Mouse (Mus musculus): Measurements from ENCODE around the gene Lama4.

Gene Lama4

DNA sequence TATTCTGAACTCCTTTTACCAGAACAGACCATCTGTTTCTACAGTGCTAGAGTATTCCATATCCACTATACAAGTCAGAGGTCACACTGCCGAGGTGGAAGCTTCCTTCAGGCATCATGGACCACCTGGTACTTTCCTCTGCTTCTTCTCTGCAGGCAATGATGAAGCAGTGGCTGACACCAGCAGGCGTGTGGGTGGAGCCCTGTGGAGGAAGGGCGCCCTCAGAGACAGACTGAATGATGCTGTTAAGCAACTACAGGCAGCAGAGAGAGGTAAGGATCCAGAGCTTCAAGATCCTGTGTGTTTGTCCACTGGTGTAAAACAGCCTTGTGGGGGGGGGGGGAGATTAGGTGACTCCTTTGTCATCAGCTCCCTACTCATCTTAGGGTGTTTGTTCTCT, 100.1 kb downstream of the Lama4 start:
- DNase-seq, result no peak

DNA sequence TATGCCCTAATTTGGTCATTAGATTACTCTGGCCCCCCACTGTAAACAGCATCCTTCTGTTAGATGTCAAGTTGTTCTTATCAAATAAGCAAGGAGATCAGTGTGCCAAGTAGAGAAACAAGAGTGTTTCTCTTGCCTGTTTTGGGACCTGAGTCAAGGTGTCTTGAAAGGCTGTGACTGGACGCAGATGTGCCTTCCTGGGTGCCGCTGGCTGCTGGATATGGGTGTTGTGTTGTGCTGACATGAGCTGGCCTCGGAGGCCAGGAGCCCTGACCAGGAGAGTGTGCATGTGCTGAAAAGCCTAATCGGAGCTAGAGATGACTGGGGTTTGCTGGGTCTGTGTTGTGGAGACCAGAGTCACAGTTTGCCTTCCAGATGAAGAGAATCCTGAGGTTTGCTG, 100.7 kb downstream of the Lama4 start:
- no peak for DNase-seq

DNA sequence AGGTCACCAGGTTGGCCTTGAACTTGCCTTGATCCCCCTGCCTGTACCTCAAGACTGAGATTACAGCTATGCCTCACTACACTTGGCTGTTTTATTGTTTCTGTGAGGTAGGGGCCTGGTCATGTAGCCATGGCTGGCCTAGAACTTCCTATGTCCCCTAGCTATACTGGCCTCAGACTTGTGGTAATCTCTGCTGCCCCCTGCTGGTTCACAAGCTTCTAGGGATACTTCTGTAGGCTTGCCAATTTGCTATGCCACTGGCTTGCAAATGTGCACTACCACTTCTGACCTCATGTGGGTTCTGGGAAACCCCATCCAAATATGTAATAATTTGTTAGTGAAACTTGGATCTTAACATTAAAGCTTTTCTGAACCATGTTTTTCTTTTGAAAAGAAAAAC, 101.6 kb downstream of the Lama4 start:
- peak; percentile 63 for DNase-seq

DNA sequence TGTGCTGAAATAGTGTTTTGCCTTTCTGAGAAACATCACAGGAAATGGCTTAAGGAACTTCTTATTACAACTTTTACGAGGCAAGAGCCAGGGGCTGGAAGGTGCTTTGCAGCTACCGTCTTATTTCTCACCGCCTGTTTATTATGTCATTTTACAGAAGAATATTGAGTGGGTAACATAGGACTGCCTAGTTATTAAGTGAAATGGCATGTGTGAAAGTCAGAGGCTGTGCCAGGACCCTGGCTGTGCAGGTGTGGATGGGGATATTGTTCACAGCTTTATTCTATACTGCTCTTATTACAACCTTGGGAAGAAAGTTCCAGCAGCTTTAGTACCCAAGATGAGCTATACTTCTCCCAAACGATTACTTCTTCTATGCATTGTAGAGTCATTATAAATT, 106.7 kb downstream of the Lama4 start:
- no peak for DNase-seq

DNA sequence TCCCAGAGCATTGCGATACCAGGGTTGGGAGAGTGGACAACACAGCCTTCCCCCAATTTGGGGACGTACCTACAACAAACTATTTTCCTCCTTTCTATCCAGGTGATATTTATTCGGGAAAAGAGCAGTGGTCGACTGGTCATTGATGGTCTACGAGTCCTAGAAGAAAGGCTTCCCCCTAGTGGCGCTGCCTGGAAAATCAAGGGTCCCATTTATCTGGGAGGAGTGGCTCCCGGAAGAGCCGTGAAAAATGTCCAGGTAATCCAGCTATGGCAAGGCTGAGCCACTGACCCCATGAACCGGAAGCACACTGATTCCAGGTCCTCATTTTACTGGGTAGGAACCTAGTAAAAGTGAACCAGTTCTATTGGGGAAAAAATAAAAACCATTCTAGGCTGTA, 131.7 kb downstream of the Lama4 start:
- no peak for DNase-seq

DNA sequence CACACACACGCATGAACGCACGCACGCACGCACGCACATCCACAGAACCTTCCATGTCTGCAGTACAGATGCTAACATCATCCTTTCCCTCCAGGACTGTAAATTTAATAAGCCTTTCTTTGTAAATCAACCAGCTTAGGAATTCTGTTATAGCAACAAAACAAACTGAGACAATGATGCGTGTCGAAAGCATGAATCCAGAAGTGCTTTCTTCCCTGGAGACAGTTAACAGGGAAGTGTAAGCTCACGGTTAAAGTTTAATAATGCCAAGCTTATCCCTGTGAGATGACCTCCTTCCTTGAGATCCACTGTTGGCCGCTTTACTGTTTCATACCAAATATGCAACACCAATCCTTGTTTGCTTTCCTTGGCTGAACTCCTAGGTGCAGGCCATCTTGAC, 133.4 kb downstream of the Lama4 start:
- no peak for DNase-seq

DNA sequence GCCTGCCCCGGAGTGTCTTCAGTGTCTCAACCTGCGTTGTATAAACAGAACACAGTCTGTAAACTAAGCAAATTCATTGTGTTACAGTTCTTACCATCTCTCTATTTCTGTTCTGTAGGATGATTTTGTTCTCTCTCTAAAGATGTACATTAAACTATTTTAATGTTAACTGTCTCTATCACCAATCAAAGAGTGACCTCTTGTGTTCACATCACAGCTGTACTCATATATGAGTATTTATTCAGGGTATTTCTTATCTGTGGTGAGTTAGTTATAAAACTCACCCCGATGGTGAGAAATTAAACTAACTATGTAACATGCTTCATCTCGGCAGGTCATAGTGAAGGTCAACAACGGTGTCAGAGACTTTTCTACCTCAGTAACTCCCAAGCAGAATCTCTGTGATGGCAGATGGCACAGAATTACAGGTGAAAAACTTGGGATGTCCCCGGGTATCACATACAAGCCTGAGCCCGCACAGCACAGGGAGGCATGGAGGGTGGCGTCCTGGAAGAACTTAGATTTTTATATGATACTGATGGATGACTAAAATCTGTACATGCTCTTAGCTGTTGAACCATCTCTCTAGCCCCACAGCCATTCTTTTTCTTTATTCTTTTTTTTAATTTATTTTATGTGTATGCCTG, 139.6 kb downstream of the Lama4 start:
- no peak for DNase-seq

DNA sequence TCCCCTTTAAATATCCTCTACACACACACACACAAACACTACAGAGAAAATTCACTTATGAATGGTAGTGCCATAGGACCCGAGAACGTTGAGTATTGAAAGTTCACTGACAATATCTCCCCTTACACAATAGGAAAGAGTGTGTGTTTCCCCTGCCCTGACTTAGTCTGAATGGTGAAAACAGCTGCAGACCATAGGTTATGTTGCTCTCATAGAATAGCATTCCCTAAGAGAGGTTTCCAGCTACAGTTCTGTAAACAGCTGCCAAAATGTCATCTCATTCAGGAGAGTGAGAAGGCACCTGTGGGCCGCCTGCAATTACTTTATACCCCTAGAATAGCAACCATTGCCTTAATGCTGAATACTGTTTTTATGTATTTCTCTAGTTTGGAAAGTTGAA, 141.1 kb downstream of the Lama4 start:
- no peak for DNase-seq

DNA sequence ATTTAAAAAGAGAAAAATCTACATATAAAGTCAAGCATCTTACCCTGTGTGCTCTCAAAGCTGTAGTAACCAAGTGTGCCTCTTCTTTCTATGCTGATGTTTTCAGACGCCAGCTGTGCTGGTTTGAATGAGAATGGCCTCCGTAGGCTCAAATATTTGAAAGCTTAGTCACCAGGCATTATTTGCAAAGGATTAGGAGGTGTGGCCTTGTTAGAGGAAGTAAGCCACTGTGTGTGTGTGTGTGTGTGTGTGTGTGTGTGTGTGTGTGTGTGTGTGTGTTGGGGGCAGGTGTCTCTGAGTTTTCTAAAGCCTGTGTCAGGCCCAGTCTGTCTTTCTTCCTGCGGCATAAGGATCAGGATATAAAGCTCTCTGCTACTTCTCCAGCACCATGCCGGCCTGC, 141.6 kb downstream of the Lama4 start:
- DNase-seq, result no peak

DNA sequence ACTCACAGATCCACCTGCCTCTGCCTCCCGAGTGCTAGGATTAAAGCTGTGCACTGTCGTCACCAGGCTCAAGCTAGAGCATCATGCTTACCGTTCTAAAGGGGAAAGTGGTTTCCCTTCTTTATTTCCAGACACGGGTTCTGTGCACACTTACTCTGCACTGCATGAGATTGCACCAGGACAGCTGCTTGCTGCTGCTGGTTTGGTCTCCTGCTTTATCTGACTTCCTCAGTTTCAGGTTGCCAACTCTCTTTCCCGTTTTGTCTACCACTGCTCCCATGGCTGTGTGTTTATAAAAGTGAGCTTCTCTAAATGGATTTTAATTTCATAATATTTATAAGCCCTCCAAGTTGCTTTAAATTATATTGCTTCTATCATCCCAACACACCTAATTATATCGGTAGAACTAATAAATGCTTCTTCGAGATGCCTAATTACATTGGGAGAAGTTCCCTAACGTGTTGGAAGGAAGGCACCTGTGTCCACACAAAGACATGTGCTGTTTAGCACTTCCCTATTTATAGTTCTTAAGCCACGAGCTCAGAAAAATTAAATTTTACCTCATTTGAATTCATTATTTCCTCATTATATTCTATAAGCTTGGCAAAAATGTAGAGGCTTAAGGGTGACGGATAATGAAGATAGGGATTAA, 143.6 kb downstream of the Lama4 start:
- no peak for DNase-seq

DNA sequence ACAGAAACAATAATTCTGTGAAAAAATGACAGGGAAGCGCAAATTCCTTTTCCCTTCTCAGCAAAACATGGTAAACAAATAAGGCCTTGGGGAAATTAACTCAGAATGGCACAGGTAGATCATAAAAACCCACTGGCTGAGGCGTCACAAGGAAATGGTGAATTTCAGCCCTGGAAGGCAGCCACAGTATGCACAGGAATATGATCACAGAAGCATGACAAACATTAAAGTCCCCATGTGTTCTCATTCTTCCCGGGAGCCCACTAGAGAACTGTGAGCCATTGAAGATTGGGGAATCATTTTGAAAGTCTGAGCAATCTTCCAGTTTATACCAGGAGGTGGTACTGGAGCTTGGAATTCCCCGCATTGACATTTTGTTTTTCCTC, 144.2 kb downstream of the Lama4 start:
- DNase-seq, result no peak

DNA sequence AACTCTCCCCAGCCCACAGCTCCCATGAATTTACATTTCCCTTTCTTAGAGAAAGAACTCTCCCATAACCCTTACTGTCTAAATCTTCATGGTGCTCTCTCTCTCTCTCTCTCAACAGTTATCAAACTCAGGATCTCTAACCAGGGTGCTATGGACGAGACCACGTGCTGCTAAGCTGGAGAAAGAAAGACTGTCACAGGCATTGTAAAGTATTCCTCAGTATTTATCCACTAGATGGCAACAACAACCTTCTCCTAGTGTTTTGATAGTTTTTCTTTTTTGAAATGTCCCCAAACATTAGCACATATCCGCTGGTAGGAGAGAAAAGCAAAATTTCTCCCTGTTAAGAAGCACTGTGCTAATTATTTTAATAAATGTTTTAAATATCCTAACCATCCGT, 156.1 kb downstream of the Lama4 start:
- DNase-seq, result no peak

DNA sequence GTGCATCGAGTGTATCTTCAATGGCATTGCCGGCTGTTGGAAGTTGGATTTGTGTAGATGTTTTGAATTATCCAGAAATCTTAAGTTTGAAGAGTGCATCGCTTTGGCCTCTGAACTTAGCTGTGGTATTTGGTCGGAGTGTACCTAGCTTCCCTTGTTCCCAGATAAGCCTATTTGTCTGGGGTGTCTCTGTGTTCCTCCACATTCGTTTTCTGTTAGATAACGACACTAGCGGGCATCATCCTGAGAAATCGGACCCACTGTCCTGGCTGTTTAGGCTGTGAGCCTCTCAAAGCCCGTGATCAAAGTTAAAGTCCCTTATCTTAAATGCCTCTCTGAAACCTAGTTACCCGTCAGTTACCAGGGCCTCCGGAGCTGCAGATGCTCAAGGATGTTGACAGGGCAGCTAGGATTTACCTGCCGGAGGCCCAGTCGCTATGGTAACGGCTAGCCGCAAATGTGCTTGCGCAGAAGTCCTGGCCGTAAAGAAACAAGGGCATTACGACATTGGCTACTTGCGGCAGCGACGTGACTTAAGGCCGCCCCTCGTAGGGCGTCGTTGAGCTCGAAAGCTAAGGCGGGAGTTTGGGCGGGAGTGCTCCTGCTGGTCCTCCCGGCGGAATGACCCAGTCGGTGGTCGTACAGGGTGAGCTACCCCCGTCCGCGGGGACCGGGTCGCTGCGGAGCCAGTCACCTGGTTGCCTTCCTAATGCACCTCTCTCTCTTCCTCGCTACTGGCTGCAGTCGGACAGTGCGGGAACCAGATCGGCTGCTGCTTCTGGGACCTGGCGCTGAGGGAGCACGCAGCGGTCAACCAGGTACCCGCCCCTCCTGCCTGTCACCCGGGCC, 168.4 kb downstream of the Lama4 start, which contains the start of the genes Fam229b and Tube1:
TSS of gene Fam229b (minus strand) at position 453 of the 849 bp plus-strand sequence.
TSS of gene Tube1 (plus strand) at position 515 of the 849 bp plus-strand sequence.
- DNase-seq, result peak; percentile 88

DNA sequence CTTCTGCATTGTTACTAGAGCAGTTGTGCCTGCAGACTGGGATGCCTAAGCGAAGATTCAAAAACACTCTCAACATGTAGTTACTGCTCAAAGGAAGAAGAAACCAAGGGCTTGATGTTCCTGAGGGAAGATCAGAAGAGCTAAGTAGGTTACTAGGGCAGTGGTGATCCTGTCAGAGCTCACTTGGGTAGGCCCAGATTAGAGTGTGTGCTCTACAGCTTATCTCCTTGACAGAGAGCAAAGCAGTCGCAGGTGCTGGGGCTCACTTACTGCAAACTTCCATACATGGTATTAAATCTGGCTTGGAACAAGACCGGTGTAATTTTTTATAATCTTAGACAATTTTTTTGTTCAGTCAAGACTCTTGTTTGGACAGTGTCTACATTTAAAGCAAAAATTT, 172.5 kb downstream of the Lama4 start:
- DNase-seq, result no peak

DNA sequence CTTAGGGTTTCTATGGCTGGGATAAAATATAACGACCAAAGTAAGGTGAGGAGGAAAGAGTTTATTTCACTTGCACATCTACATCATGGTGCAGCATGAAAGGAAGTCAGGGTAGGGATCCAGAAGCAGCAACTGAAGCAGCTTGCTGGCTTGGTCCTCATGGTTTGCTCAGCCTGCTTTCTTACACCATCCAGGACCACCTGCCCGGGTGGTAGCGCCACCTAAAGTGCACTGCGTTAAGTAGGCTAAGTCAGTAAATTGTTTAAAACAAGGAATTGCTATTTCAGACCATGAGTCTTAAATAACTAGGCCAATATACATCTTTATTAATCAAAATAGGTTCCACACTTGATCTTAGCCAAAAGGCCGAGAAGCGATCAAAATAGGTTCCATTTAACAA, 173.4 kb downstream of the Lama4 start:
- no peak for DNase-seq

DNA sequence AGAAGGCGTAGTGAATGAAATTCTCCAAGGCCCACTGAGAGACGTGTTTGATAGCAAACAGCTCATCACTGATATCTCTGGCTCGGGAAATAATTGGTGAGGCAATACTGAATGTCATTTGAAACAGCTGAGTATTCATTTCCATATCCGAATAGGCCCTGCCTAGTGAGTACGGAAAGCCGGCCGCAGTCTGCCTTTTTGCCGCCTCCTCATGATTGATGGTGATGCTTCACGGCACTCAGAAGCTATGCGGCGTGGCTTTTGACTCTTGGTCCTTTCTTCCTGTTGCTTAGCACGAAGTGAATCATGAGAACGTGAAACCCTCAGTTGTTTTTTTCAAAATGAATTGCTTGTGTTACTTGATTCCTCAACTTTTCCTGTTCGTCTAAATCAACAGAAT, 175.5 kb downstream of the Lama4 start:
- no peak for DNase-seq

DNA sequence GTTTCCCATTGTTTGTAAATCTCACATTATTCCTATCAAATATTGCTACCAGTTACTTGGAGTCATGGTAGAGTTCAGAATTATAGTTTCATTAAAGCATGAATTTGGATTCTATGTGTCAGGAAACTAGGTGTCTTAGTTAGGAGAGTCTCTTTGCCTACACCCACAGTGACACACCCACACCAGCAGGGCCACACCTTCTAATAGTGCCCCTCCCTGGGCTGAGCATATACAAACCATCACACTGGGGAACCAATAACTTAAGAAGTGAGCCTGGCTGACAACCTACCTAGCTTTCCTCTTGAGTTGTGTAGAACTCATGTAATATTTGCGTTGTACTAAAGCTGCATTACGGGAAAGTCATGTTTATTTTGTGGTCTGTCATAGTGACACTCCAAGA, 176.1 kb downstream of the Lama4 start:
- DNase-seq, result peak; percentile 41

DNA sequence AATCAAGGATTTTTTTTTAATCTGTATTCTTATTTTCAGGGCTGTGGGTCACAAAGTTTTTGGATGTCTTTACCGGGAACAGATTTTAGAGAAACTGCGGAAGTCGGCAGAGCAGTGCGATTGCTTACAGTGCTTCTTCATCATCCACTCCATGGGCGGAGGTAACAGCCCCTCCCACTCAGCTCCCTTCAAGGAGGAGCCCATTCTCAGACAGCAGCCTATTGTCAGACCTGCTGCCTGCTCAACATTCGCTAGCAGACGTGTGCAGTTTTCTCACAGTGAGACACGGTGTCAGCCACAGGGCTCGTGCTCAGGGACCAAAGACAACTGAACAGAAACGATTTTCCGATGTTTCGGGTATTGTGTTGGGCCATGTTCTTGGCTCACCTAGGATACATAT, 176.9 kb downstream of the Lama4 start:
- DNase-seq, result no peak

DNA sequence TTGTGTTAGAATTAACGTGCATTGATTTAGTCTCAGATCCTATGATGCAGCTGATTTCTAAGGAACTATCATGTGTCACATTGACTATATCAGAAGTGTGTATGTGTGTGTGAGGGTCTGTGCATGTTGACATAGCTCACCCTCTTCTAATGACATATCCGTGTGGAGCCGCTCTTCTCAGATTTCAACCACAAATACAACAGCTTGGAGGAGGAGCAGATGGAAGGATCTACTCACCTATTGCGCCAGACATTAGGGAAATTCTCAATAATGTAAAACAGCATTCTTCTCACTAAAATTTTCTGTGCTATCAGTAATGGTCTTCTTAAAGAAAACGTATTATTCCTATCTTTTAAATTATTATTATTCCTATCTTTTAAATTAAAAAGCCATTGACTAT, 191.4 kb downstream of the Lama4 start:
- DNase-seq, result no peak

DNA sequence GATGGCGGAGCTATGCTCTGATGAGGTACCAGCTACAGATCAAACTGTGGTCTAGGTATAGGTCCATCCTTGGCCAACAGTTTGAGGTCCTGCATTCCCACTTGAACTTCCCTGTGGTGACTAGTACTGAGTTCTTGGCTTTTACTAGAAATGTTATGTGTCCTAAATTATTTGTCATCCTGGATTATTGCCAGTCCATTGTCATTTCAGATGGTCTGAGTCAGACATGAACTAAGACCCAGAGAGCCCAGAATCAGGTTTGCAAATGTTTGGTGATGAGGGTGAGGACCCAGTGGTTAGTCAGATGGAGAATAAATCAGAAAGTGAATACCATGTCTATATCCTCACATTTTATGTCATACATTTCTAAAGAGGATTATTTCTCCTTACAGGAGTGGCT, 192.0 kb downstream of the Lama4 start:
- no peak for DNase-seq

DNA sequence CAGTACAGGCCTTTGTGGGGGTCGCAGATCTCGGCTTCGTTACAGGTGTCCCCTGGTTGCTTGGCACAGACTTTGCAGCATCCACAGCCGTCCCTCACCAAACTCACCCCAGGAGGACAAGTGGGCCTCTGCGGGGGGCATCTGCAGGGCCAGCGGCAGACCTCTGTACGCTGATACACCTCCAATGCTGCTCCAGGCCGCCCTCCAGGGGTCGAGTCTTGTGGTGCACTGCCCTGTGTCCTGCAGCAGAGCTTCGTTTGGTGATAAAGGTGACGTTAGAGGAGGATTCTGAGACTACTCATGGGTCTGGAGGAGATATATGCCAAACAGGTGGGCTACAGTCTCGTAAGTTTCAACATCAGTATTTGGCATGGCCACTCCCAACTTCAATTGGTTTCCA, 193.0 kb downstream of the Lama4 start:
- no peak for DNase-seq
